In the genomic region with DNA sequence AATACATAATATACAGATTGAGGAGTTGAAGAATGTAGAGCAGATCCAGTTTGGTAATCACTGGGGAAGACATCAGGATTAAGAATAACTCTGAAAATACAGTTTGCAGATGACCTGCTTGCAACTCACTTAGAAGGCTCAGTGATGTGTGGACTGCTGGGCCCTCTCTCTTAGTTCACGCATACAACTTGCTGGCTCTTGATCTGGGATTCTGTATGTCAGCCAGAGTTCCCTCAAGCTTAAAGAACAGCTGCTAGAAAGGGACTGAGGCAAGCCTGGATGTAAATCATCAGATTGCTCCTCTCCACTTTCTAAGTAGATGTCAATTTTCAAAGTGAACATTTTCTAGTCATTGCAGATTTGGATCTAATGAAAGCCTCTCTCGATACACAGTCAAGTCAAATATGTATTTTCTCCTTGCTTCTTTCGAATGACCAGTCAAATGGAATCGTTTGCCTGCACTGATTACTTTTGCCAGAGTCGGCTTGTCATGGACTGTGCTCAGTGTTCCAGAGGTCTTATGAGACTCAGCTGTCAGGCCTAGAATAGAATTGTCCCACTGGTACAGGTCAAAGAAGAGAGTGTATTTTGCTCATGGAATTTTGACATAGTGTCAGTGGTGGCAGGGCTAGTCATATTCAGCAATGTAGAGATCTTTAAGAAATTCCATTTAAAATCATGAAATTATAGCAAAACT, we compare ENCODE assay signal across 20 mouse cellular contexts.
DNase-seq lines count a peak whose midpoint lies in the region; ATAC-seq and TF ChIP-seq lines count a peak whose summit lies in the region.
"Had no signal": no experiment of that assay in that cellular context is flagged by ENCODE, and none has a peak within 500 bp of the region (broad histone marks: within the 10 kb centered on the region; RNA-seq: fewer than 3 reads in every experiment).

No protein-coding gene starts in this region.

- DNase-seq in heart, adult 11 months: peak; percentile 88
- no peak for DNase-seq in heart, postnatal 14 days
- DNase-seq in lung, embryonic 14.5 days: peak; percentile 36
- DNase-seq in lung, adult 2 months: no peak
- DNase-seq in lung, postnatal 25 days (ENCODE audit: low spot score): peak; percentile 10
- peak; percentile 10 for DNase-seq in retina, postnatal 1 day
- DNase-seq in thymus, postnatal 14 days: no peak
- DNase-seq: adrenal gland, adult 2 months; cerebellum, adult 9-10 months; kidney, adult 2 months; kidney, postnatal 25 days; midbrain, embryonic 14.5 days; right cerebral cortex, postnatal 14 days had no signal

- H3K9me3 ChIP-seq in lung, embryonic 14.5 days (ENCODE audit: low read depth, low read length): no peaks in the 10 kb centered on the region
- H3K9me3 ChIP-seq: embryonic facial prominence, embryonic 12.5 days; forebrain, embryonic 15.5 days; heart, embryonic 12.5 days; hindbrain, embryonic 10.5 days; limb, embryonic 15.5 days; liver, embryonic 15.5 days had no signal

- no peak overlapping the region for H3K9ac ChIP-seq in lung, embryonic 14.5 days
- H3K9ac ChIP-seq: embryonic facial prominence, embryonic 12.5 days; forebrain, embryonic 15.5 days; heart, embryonic 12.5 days; limb, embryonic 15.5 days; liver, embryonic 15.5 days had no signal

- no peak for TF ChIP-seq POLR2A in lung, adult 2 months (IDR thresholded peaks at IDR 0.05; ENCODE audit: borderline replicate concordance, extremely low read depth, low read depth, low read length)

- no peak; the same call in 1 of the 2 replicates for ATAC-seq in lung, embryonic 14.5 days (ENCODE audit: insufficient read depth)

- no peak overlapping the region for H3K4me3 ChIP-seq in lung, embryonic 14.5 days (ENCODE audit: low read depth, low read length)
- no peak overlapping the region for H3K4me3 ChIP-seq in lung, adult 2 months (replicated peaks; ENCODE audit: extremely low read depth, low read depth, low read length)
- H3K4me3 ChIP-seq: embryonic facial prominence, embryonic 12.5 days; forebrain, embryonic 15.5 days; heart, embryonic 12.5 days; hindbrain, embryonic 10.5 days; limb, embryonic 15.5 days; liver, embryonic 15.5 days; myocyte had no signal

- H3K27ac ChIP-seq in lung, embryonic 14.5 days (ENCODE audit: low read depth): 0 out of 2 replicates have a peak overlapping the region, but pooled peaks have one; percentile 1
- H3K27ac ChIP-seq: forebrain, embryonic 15.5 days; hindbrain, embryonic 10.5 days; limb, embryonic 15.5 days; liver, embryonic 15.5 days had no signal

- no peaks in the 10 kb centered on the region for H3K36me3 ChIP-seq in lung, embryonic 14.5 days (ENCODE audit: insufficient read depth)
- H3K36me3 ChIP-seq: embryonic facial prominence, embryonic 12.5 days; forebrain, embryonic 15.5 days; heart, embryonic 12.5 days; hindbrain, embryonic 10.5 days; limb, embryonic 15.5 days; liver, embryonic 15.5 days had no signal

- no peak for TF ChIP-seq CTCF in lung, embryonic 14.5 days (IDR thresholded peaks at IDR 0.05; ENCODE audit: low read depth)
- TF ChIP-seq CTCF in lung, adult 2 months (IDR thresholded peaks at IDR 0.05; ENCODE audit: insufficient read depth, low read length): no peak

- WGBS in lung, embryonic 14.5 days: 48% methylated on average over 5 of the region's 5 CpGs
- WGBS in lung, adult 2 months: 69% methylated on average over 5 of the region's 5 CpGs

- intact Hi-C loops in heart, postnatal 14 days (cut with DNase I): no loop called here

- H3K4me1 ChIP-seq in lung, embryonic 14.5 days (ENCODE audit: insufficient read depth): no peaks in the 10 kb centered on the region
- H3K4me1 ChIP-seq in lung, adult 2 months (ENCODE audit: control insufficient read depth, insufficient read depth, low read length): no peaks in the 10 kb centered on the region
- H3K4me1 ChIP-seq: embryonic facial prominence, embryonic 12.5 days; liver, embryonic 15.5 days had no signal

- H3K27me3 ChIP-seq in lung, embryonic 14.5 days (ENCODE audit: insufficient read depth, low read length): no peaks in the 10 kb centered on the region
- H3K27me3 ChIP-seq: embryonic facial prominence, embryonic 12.5 days; forebrain, embryonic 15.5 days; heart, embryonic 12.5 days; limb, embryonic 15.5 days; liver, embryonic 15.5 days had no signal

- H3K4me2 ChIP-seq in lung, embryonic 14.5 days: no peak overlapping the region
- H3K4me2 ChIP-seq: embryonic facial prominence, embryonic 12.5 days; forebrain, embryonic 15.5 days; heart, embryonic 12.5 days; limb, embryonic 15.5 days; liver, embryonic 15.5 days had no signal

Comparison
In these comparisons a context has a peak if more than half of its experiments do, and no peak if none do; other contexts are left out.
1. DNase-seq: peak in heart, adult 11 months (single experiment), lung, embryonic 14.5 days (single experiment), lung, postnatal 25 days (single experiment) and retina, postnatal 1 day (single experiment); none in heart, postnatal 14 days (0 of 2), lung, adult 2 months (single experiment) and thymus, postnatal 14 days (single experiment).